21 mouse cellular contexts compared by ENCODE assay signal in genomic region chr14:99564024-99564423, GRCm38 (mm10).
A peak's percentile ranks its signal among the peaks of the same experiment; 100 is the strongest.
DNase-seq lines count a peak whose midpoint lies in the region; ATAC-seq and TF ChIP-seq lines count a peak whose summit lies in the region.
"Had no signal": no experiment of that assay in that cellular context is flagged by ENCODE, and none has a peak within 500 bp of the region (broad histone marks: within the 10 kb centered on the region; RNA-seq: fewer than 3 reads in every experiment).

No protein-coding gene starts in this region.

- WGBS in lung, embryonic 16.5 days = 40% methylated on average over 9 of the region's 9 CpGs
- WGBS in small intestine, adult 2 months = 65% methylated on average over 9 of the region's 9 CpGs

- TF ChIP-seq POLR2A in small intestine, adult 2 months (IDR thresholded peaks at IDR 0.05; ENCODE audit: low read depth, low read length) = no peak

- H3K9me3 ChIP-seq in lung, embryonic 16.5 days (ENCODE audit: control insufficient read depth, low read length) = peaks cover 4% of the 10 kb centered on the region
- H3K9me3 ChIP-seq: liver, embryonic 12.5 days; midbrain, embryonic 12.5 days had no signal

- TF ChIP-seq CTCF in small intestine, adult 2 months (IDR thresholded peaks at IDR 0.05; ENCODE audit: extremely low read depth, insufficient read length, insufficient replicate concordance, low read depth, low read length) = no peak

- no peaks in the 10 kb centered on the region for H3K4me1 ChIP-seq in lung, embryonic 16.5 days (replicated peaks; ENCODE audit: control insufficient read depth, insufficient read depth, low read length)
- peaks cover 2% of the 10 kb centered on the region; the same call in 1 of the 2 replicates for H3K4me1 ChIP-seq in small intestine, adult 2 months (ENCODE audit: control insufficient read depth, insufficient read depth, insufficient read length, low read length)
- H3K4me1 ChIP-seq: heart, embryonic 13.5 days; hindbrain, embryonic 12.5 days; liver, embryonic 12.5 days; midbrain, embryonic 12.5 days had no signal

- H3K4me2 ChIP-seq in lung, embryonic 16.5 days (ENCODE audit: low read depth, low read length) = no peak overlapping the region
- H3K4me2 ChIP-seq: heart, embryonic 13.5 days; hindbrain, embryonic 12.5 days; liver, embryonic 12.5 days; lung, embryonic 14.5 days; midbrain, embryonic 12.5 days had no signal

- ATAC-seq in lung, embryonic 16.5 days (ENCODE audit: low read depth) = peak; percentile 45; the same call in 1 of the 2 replicates
- ATAC-seq: forebrain, embryonic 16.5 days; liver, embryonic 12.5 days had no signal

- no peaks in the 10 kb centered on the region for H3K27me3 ChIP-seq in lung, embryonic 16.5 days (ENCODE audit: control insufficient read depth, insufficient read depth, low read depth, low read length)
- no peaks in the 10 kb centered on the region for H3K27me3 ChIP-seq in small intestine, adult 2 months (ENCODE audit: control insufficient read depth, insufficient read depth, low read length)
- H3K27me3 ChIP-seq: heart, embryonic 13.5 days; hindbrain, embryonic 12.5 days; liver, embryonic 12.5 days; midbrain, embryonic 12.5 days had no signal

- DNase-seq in heart, adult 11 months = peak; percentile 71
- DNase-seq in heart, postnatal 4 days = no peak
- DNase-seq in kidney, adult 9 months = peak; percentile 72
- no peak for DNase-seq in kidney, postnatal 4 days
- no peak for DNase-seq in left cerebral cortex, postnatal 14 days (ENCODE audit: low spot score in 2 of 2)
- DNase-seq in retina, embryonic 14.5 days (ENCODE audit: low spot score) = no peak
- DNase-seq: adrenal gland, postnatal 10 days; cerebellum, adult 2 months; gastrocnemius, postnatal 14 days; heart, adult 2 months; heart, postnatal 14 days; lung, embryonic 14.5 days; right cerebral cortex, postnatal 14 days had no signal

- no peak overlapping the region for H3K4me3 ChIP-seq in lung, embryonic 16.5 days (ENCODE audit: low read length)
- H3K4me3 ChIP-seq in small intestine, adult 2 months (ENCODE audit: low read depth, low read length) = no peak overlapping the region
- H3K4me3 ChIP-seq: heart, adult 2 months; heart, embryonic 13.5 days; hindbrain, embryonic 12.5 days; left cerebral cortex, adult 2 months; liver, embryonic 12.5 days; midbrain, embryonic 12.5 days had no signal

- intact Hi-C loops in left cerebral cortex, postnatal 14 days (cut with DNase I) = no loop called here

- no peak overlapping the region for H3K27ac ChIP-seq in lung, embryonic 16.5 days (ENCODE audit: low read length)
- H3K27ac ChIP-seq in small intestine, adult 2 months (ENCODE audit: insufficient read depth, low read depth, low read length) = peak overlapping the region; percentile 25
- H3K27ac ChIP-seq: heart, adult 2 months; heart, embryonic 13.5 days; hindbrain, embryonic 12.5 days; left cerebral cortex, adult 2 months; liver, embryonic 12.5 days; midbrain, embryonic 12.5 days had no signal

- no peaks in the 10 kb centered on the region for H3K36me3 ChIP-seq in lung, embryonic 16.5 days (ENCODE audit: control insufficient read depth, insufficient read depth, low read length)
- no peaks in the 10 kb centered on the region for H3K36me3 ChIP-seq in small intestine, adult 2 months (ENCODE audit: control insufficient read depth, insufficient read depth, low read length)
- H3K36me3 ChIP-seq: heart, embryonic 13.5 days; hindbrain, embryonic 12.5 days; liver, embryonic 12.5 days; midbrain, embryonic 12.5 days had no signal

- H3K9ac ChIP-seq in lung, embryonic 16.5 days (ENCODE audit: low read length) = no peak overlapping the region
- H3K9ac ChIP-seq: heart, embryonic 13.5 days; hindbrain, embryonic 12.5 days; liver, embryonic 12.5 days; lung, embryonic 14.5 days; midbrain, embryonic 12.5 days had no signal

Comparison
In these comparisons a context has a peak if more than half of its experiments do, and no peak if none do; other contexts are left out.
1. DNase-seq: peak in heart, adult 11 months (single experiment) and kidney, adult 9 months (single experiment); none in heart, postnatal 4 days (single experiment), kidney, postnatal 4 days (0 of 2), left cerebral cortex, postnatal 14 days (0 of 2) and retina, embryonic 14.5 days (single experiment).